Mouse (Mus musculus) forebrain, embryonic 11.5 days (tissue): ENCODE data around the gene Mepce. TPM values are rescaled to one million over a fixed set of nuclear protein-coding genes. Genes with fewer than 3 reads are reported as not detected.
"Not testable (repeated sequence)": the region's sequence is repeated elsewhere in the genome, so short reads cannot be mapped to it uniquely, and the experiment has no call there.

Source experiments
- ATAC-seq: fragments of 200-750 bp; cut with Nextera tagmentation; replicated peaks from 2 replicates; pipeline ENCODE4 v1.8.0; 2017; ENCODE audit warnings: moderate TSS enrichment; ENCODE audit not compliant: low FRiP score
- DNase-seq: peaks from one replicate; pipeline ENCODE4 v3.0.0-alpha.2; 2017; ENCODE audit warnings: low spot score
- H3K27ac ChIP-seq: fragments of 300-500 bp; sonication (generic); 2 replicates; pipeline ENCODE4 v1.5.1; 2014; ENCODE audit warnings: low read depth, low read length
- H3K27me3 ChIP-seq: fragments of 300-500 bp; sonication (generic); 2 replicates; pipeline ENCODE4 v1.6.1; 2014; ENCODE audit warnings: mild to moderate bottlenecking, low read length, mixed read lengths; ENCODE audit not compliant: control insufficient read depth, insufficient read depth
- H3K36me3 ChIP-seq: fragments of 300-500 bp; sonication (generic); 2 replicates; pipeline ENCODE4 v1.6.1; 2014; ENCODE audit warnings: mild to moderate bottlenecking, low read length, moderate library complexity, mixed read lengths; ENCODE audit not compliant: control insufficient read depth, insufficient read depth
- H3K4me1 ChIP-seq: fragments of 300-500 bp; sonication (generic); replicated peaks from 2 replicates; pipeline ENCODE4 v1.6.1; 2014; ENCODE audit warnings: low read length, mixed read lengths; ENCODE audit not compliant: control insufficient read depth, insufficient read depth
- H3K4me2 ChIP-seq: fragments of 300-500 bp; sonication (generic); 2 replicates; pipeline ENCODE4 v1.6.1; 2014; ENCODE audit warnings: low read depth, mild to moderate bottlenecking, low read length, moderate library complexity, mixed read lengths; ENCODE audit not compliant: severe bottlenecking
- H3K4me3 ChIP-seq: fragments of 300-500 bp; sonication (generic); 2 replicates; pipeline ENCODE4 v1.5.1; 2014; ENCODE audit warnings: low read depth, low read length
- H3K9ac ChIP-seq: fragments of 300-500 bp; sonication (generic); 2 replicates; pipeline ENCODE4 v1.6.1; 2014; ENCODE audit warnings: low read length
- H3K9me3 ChIP-seq: fragments of 300-500 bp; sonication (generic); 2 replicates; pipeline ENCODE4 v1.6.1; 2016; ENCODE audit warnings: low read length, mixed read lengths; ENCODE audit not compliant: control insufficient read depth
- WGBS: fragments of 180-500 bp; shearing (Covaris S2); extraction: QIAGEN DNeasy Blood & Tissue Kit; methylation state at CpG from one replicate; pipeline ENCODE4 v1.1.7; 2014; 5-methylcytosine and 5-hydroxymethylcytosine counted together
- polyA plus RNA-seq: library from polyadenylated mRNA; unstranded; fragments of >200 nt; fragmentation: Nextera tagmentation; extraction: Ambion mirVana; gene quantifications from 2 replicates; pipeline ENCODE4 v1.2.1, GENCODE M21; 2014

Mepce gene
- 11.9 and 12.4 TPM in 2 replicates for polyA plus RNA-seq

DNA sequence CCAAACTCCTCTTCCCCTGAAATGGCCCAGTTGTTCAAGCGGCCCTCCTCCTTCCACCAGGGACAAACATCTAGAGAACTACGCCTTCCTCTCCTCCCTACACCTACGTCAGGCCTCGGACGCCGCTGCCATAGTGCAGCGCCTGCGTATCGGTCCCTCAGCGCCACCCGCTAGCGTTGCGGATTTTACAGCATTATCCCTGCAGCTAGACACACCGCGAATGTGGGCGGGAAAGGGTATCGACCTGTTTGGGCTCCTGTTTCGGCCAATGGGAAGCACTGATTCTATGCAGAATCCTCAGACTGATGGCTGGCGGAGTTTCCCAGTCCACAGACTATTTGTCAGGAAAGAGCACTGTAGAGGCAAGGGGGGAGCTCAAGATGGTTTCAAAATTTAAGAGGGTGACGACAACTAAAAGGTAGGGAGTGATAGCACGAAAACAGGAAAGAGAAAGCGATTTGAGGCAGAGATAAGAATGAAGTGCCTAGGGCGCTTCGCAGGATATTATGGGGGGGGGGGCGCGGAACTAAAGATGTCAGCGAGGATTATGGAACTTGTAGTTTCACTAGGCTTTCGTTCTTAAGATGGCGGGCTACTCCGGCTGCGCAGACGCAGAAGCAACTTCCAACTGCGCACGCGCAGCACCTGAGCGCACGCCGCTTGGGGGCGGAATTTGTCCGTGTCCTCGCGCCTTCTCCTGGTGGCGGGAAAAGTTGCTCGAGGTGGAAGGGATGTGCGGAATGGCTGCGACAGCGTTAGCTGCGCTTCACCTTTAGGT lies at the start of gene Mepce, which contains the start of gene Zcwpw1:
Mepce (minus strand) TSS at position 505 of the 778 bp plus-strand sequence.
Zcwpw1 (plus strand) TSS at position 648 of the 778 bp plus-strand sequence.
- peak; percentile 73 for ATAC-seq
- peaks cover 6% of the 10 kb centered on the region; the same call in 1 of the 2 replicates for H3K36me3 ChIP-seq
- H3K9ac ChIP-seq, result peak within 1 kb of the TSS; percentile 92
- H3K9me3 ChIP-seq, result no peaks in the 10 kb centered on the region
- WGBS, result under 1% methylated on average over 48 of the region's 48 CpGs
- DNase-seq, result peak; percentile 97
- H3K4me3 ChIP-seq, result peak within 1 kb of the TSS; percentile 85
- H3K27me3 ChIP-seq, result no peaks in the 10 kb centered on the region; the same call in 1 of the 2 replicates
- H3K27ac ChIP-seq, result peak within 1 kb of the TSS; percentile 99
- H3K4me1 ChIP-seq, result peaks cover 21% of the 10 kb centered on the region
- peak within 1 kb of the TSS; percentile 90 for H3K4me2 ChIP-seq

DNA sequence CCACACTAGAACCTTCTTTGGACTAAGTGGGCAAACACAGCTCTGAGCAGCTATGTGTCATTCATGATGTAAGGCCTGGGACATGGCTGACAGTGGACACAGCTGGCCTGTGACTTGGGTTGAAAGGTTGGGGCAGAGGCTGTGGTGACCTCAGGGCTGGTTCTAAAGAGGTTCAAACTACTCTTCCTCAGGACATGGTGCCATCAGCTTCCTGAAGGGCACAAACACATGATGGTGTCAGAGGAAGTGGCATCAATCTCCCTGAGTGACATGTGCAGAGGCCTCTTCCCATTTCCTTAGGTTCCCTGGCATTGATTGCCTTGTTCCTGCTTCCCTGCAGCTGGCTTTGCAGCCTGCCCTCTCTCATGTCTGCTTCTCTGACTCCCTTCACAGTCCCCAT lies 49.7 kb upstream of the Mepce start:
- not testable (repeated sequence) for ATAC-seq, H3K4me1 ChIP-seq, H3K36me3 ChIP-seq

GRCm38 (mm10) chr5:137836611-137837010 lies 49.2 kb upstream of the Mepce start:
- no peak for ATAC-seq
- no peaks in the 10 kb centered on the region; the same call in 1 of the 2 replicates for H3K4me1 ChIP-seq
- H3K9me3 ChIP-seq, result no peaks in the 10 kb centered on the region
- no peak overlapping the region for H3K9ac ChIP-seq
- DNase-seq, result no peak
- no peak overlapping the region for H3K4me2 ChIP-seq
- no peak overlapping the region for H3K27ac ChIP-seq
- H3K27me3 ChIP-seq, result no peaks in the 10 kb centered on the region
- H3K4me3 ChIP-seq, result no peak overlapping the region
- no peaks in the 10 kb centered on the region for H3K36me3 ChIP-seq

More for the DNA sequence above, 49.7 kb upstream of the Mepce start:
- H3K9ac ChIP-seq, H3K27me3 ChIP-seq, H3K9me3 ChIP-seq, H3K4me3 ChIP-seq, H3K27ac ChIP-seq, H3K4me2 ChIP-seq, DNase-seq: not testable (repeated sequence)

DNA sequence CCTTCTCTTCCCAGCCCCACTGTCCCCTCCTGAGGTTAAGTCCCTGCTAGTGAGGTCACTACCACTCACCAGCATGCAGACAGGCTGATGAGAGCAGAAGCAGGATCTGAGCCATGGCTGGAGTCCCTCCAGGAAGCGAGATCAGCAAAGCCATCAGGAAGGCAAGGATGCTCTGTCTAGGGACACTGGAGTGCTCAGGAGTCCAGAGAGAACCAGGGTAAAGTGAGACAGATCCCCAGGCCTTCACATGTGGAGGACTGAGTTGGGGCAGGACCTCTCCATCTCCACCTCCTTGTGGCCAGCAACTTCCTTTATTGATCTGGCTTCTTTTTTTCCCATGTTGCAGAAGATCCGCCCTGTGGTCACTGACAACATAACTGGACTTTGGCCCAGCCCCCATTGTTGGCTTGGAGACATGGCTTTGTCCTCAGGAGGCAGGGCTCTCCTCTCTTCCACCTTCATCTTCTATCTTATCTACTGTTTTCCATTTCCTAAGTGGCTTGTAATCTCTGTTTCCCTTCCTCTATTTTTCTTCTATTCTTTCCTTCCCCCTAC lies 48.6 kb upstream of the Mepce start, which contains the start of gene Pilra:
Pilra (minus strand) TSS at position 316 of the 555 bp plus-strand sequence.
- H3K36me3 ChIP-seq, H3K9ac ChIP-seq, H3K4me1 ChIP-seq, DNase-seq, H3K27ac ChIP-seq, H3K9me3 ChIP-seq, ATAC-seq, H3K4me3 ChIP-seq, H3K4me2 ChIP-seq, H3K27me3 ChIP-seq: not testable (repeated sequence)
- 65% methylated on average over 2 of the region's 2 CpGs for WGBS

GRCm38 (mm10) chr5:137833500-137833899 lies 46.0 kb upstream of the Mepce start:
- no peak overlapping the region for H3K4me3 ChIP-seq
- ATAC-seq, result no peak
- no peak overlapping the region for H3K4me2 ChIP-seq
- H3K4me1 ChIP-seq, result no peaks in the 10 kb centered on the region; the same call in 1 of the 2 replicates
- DNase-seq, result no peak
- H3K9ac ChIP-seq, result no peak overlapping the region
- H3K36me3 ChIP-seq, result no peaks in the 10 kb centered on the region
- H3K9me3 ChIP-seq, result no peaks in the 10 kb centered on the region
- no peak overlapping the region for H3K27ac ChIP-seq
- 65% methylated on average over 4 of the region's 4 CpGs for WGBS
- H3K27me3 ChIP-seq, result no peaks in the 10 kb centered on the region

DNA sequence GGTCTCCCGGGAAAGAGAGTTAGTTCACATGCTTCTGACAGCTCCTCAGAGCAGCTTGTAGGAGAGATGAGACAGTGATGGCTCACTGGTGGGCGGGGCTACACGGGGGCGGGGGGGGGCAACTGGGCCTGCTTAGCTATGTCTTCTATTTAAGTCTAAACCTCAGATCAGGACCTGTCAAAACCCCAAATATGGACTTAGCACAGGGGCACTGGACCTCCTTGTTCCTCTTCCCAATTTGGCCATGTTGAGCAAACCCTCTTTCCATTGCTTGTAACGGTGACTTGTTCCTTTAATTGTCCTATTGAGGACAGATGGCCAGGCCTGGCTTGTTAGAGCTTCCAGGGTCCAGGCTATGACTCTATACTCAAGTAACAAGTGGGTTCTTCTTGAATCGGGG lies 44.1 kb upstream of the Mepce start:
- H3K27ac ChIP-seq, result no peak overlapping the region
- H3K9ac ChIP-seq, result no peak overlapping the region
- H3K27me3 ChIP-seq, result no peaks in the 10 kb centered on the region
- DNase-seq, result no peak
- no peaks in the 10 kb centered on the region for H3K36me3 ChIP-seq
- no peak for ATAC-seq
- H3K4me3 ChIP-seq, result no peak overlapping the region
- no peaks in the 10 kb centered on the region for H3K9me3 ChIP-seq
- WGBS, result 83% methylated on average over 6 of the region's 6 CpGs
- H3K4me2 ChIP-seq, result no peak overlapping the region
- no peaks in the 10 kb centered on the region; the same call in 1 of the 2 replicates for H3K4me1 ChIP-seq

GRCm38 (mm10) chr5:137831106-137831505 lies 43.7 kb upstream of the Mepce start:
- H3K9ac ChIP-seq, result no peak overlapping the region

DNA sequence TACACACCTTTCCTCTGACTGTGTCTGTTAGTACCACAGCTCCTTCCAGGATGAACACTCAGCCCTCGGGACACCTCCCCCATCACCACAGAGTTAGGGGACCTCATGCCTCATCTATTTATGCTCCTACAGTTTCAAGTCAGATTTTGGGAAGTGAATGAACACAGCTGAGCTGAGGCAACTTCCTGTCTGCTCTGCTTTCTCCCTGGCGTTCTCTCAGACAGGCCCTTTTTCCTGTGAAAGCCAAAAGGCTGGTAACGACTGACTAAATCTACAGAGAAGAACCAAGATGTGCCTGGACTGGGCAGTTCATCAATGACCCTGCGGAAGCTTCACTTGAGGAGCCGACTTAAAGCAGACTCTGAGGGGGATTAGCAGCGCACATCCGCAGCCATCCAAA lies 42.8 kb upstream of the Mepce start:
- no peaks in the 10 kb centered on the region for H3K9me3 ChIP-seq
- H3K9ac ChIP-seq, result no peak overlapping the region
- ATAC-seq (no peak), DNase-seq (no peak)
- no peak overlapping the region for H3K4me2 ChIP-seq
- no peak overlapping the region for H3K27ac ChIP-seq
- no peak overlapping the region for H3K4me3 ChIP-seq
- H3K36me3 ChIP-seq, result no peaks in the 10 kb centered on the region
- no peaks in the 10 kb centered on the region; the same call in 1 of the 2 replicates for H3K4me1 ChIP-seq
- 86% methylated on average over 7 of the region's 7 CpGs for WGBS
- H3K27me3 ChIP-seq, result no peaks in the 10 kb centered on the region

More at GRCm38 (mm10) chr5:137831106-137831505, 43.7 kb upstream of the Mepce start:
- no peak for DNase-seq
- H3K27ac ChIP-seq, result no peak overlapping the region
- H3K9me3 ChIP-seq, result no peaks in the 10 kb centered on the region
- 95% methylated on average over 4 of the region's 4 CpGs for WGBS
- no peak for ATAC-seq
- no peak overlapping the region for H3K4me3 ChIP-seq
- H3K4me1 ChIP-seq, result no peaks in the 10 kb centered on the region; the same call in 1 of the 2 replicates
- H3K27me3 ChIP-seq, result no peaks in the 10 kb centered on the region
- H3K4me2 ChIP-seq, result no peak overlapping the region
- no peaks in the 10 kb centered on the region for H3K36me3 ChIP-seq
